Mouse (Mus musculus) hindbrain, embryonic 15.5 days (tissue): Measurements from ENCODE around the gene Ciita. TPM values are rescaled to one million over a fixed set of nuclear protein-coding genes. Genes with fewer than 3 reads are reported as not detected.

Experiments used
- ATAC-seq: fragments of 200-750 bp; cut with Nextera tagmentation; 2 replicates; pipeline ENCODE4 v1.8.0; 2017; ENCODE audit warnings: low read depth, moderate number of reproducible peaks, moderate TSS enrichment; ENCODE audit not compliant: low FRiP score
- H3K27ac ChIP-seq: fragments of 300-500 bp; sonication (generic); replicated peaks from 2 replicates; pipeline ENCODE4 v1.5.1; 2015; ENCODE audit warnings: mild to moderate bottlenecking, inconsistent platforms
- H3K27me3 ChIP-seq: fragments of 300-500 bp; sonication (generic); 2 replicates; pipeline ENCODE4 v1.6.1; 2015; ENCODE audit warnings: control low read depth, inconsistent platforms
- H3K36me3 ChIP-seq: fragments of 300-500 bp; sonication (generic); 2 replicates; pipeline ENCODE4 v1.6.1; 2015; ENCODE audit warnings: control low read depth, inconsistent platforms
- H3K4me1 ChIP-seq: fragments of 300-500 bp; sonication (generic); replicated peaks from 2 replicates; pipeline ENCODE4 v1.6.1; 2015; ENCODE audit warnings: control low read depth, inconsistent platforms
- H3K4me2 ChIP-seq: fragments of 300-500 bp; sonication (generic); 2 replicates; pipeline ENCODE4 v1.6.1; 2015; ENCODE audit warnings: moderate library complexity, mild to moderate bottlenecking, inconsistent platforms
- H3K4me3 ChIP-seq: fragments of 300-500 bp; sonication (generic); 2 replicates; pipeline ENCODE4 v1.5.1; 2015; ENCODE audit warnings: mild to moderate bottlenecking, inconsistent platforms
- H3K9ac ChIP-seq: fragments of 300-500 bp; sonication (generic); 2 replicates; pipeline ENCODE4 v1.6.1; 2015; ENCODE audit warnings: inconsistent platforms
- H3K9me3 ChIP-seq: fragments of 300-500 bp; sonication (generic); 2 replicates; pipeline ENCODE4 v1.6.1; 2016; ENCODE audit warnings: control low read depth, inconsistent platforms
- WGBS: fragments of 180-500 bp; shearing (Covaris S2); methylation state at CpG from one replicate; pipeline ENCODE4 v1.1.7; 2015; 5-methylcytosine and 5-hydroxymethylcytosine counted together
- polyA plus RNA-seq: library from polyadenylated mRNA; unstranded; fragments of >200 nt; fragmentation: Nextera tagmentation; extraction: Ambion mirVana; gene quantifications from 2 replicates; pipeline ENCODE4 v1.2.1, GENCODE M21; 2015

The Ciita gene
- polyA plus RNA-seq, 1 experiment from 2014 or later, result 0.52 TPM

GRCm38 (mm10) chr16:10524866-10525609 is 45.2 kb downstream of the Ciita start:
- 0 out of 2 replicates have a peak, but pooled peaks cover 3% of the 10 kb centered on the region for H3K4me1 ChIP-seq
- no peaks in the 10 kb centered on the region for H3K36me3 ChIP-seq
- H3K9me3 ChIP-seq, result no peaks in the 10 kb centered on the region
- H3K4me3 ChIP-seq, result no peak overlapping the region
- no peak overlapping the region for H3K9ac ChIP-seq
- WGBS, result 89% methylated on average over 4 of the region's 4 CpGs
- no peak overlapping the region for H3K27ac ChIP-seq
- H3K4me2 ChIP-seq, result no peak overlapping the region
- ATAC-seq, result no peak
- H3K27me3 ChIP-seq, result no peaks in the 10 kb centered on the region

- Histone ChIP-seq H3K9me3 (no peaks in the 10 kb centered on the region), H3K4me1 (0 out of 2 replicates have a peak, but pooled peaks cover 3% of the 10 kb centered on the region), H3K36me3 (peaks cover 3% of the 10 kb centered on the region; the same call in 1 of the 2 replicates), H3K27me3 (no peaks in the 10 kb centered on the region), H3K4me2 (no peak overlapping the region), H3K27ac (no peak overlapping the region), H3K4me3 (no peak overlapping the region), H3K9ac (no peak overlapping the region)
- ATAC-seq, result no peak
- 79% methylated on average over 2 of the region's 2 CpGs for WGBS
Observed at GRCm38 (mm10) chr16:10525610-10525980, 45.7 kb downstream of the Ciita start.

- Histone ChIP-seq H3K27ac (no peak overlapping the region), H3K4me3 (no peak overlapping the region), H3K9me3 (no peaks in the 10 kb centered on the region), H3K4me2 (no peak overlapping the region), H3K36me3 (peaks cover 4% of the 10 kb centered on the region; the same call in 1 of the 2 replicates), H3K9ac (no peak overlapping the region), H3K4me1 (0 out of 2 replicates have a peak, but pooled peaks cover 3% of the 10 kb centered on the region), H3K27me3 (no peaks in the 10 kb centered on the region)
- ATAC-seq, result 0 out of 2 replicates have a peak, but pooled peaks have one; percentile 38
- WGBS, result 72% methylated on average over 6 of the region's 6 CpGs
Observed at GRCm38 (mm10) chr16:10527046-10527644, 47.3 kb downstream of the Ciita start.

- 79% methylated on average over 3 of the region's 3 CpGs for WGBS
- Histone ChIP-seq H3K36me3 (peaks cover 5% of the 10 kb centered on the region; the same call in 1 of the 2 replicates), H3K9me3 (no peaks in the 10 kb centered on the region), H3K9ac (no peak overlapping the region), H3K4me2 (no peak overlapping the region), H3K27me3 (no peaks in the 10 kb centered on the region), H3K4me1 (0 out of 2 replicates have a peak, but pooled peaks cover 3% of the 10 kb centered on the region), H3K27ac (no peak overlapping the region), H3K4me3 (no peak overlapping the region)
- no peak for ATAC-seq
Observed at GRCm38 (mm10) chr16:10528382-10528781, 48.5 kb downstream of the Ciita start.

- 93% methylated on average over 4 of the region's 4 CpGs for WGBS
Observed at GRCm38 (mm10) chr16:10530179-10530578, 50.3 kb downstream of the Ciita start.

GRCm38 (mm10) chr16:10533781-10534180 is 53.9 kb downstream of the Ciita start:
- Histone ChIP-seq H3K27ac (no peak overlapping the region), H3K36me3 (peaks cover 15% of the 10 kb centered on the region), H3K27me3 (no peaks in the 10 kb centered on the region), H3K4me1 (peaks cover 13% of the 10 kb centered on the region), H3K4me2 (no peak overlapping the region), H3K9ac (no peak overlapping the region), H3K4me3 (no peak overlapping the region), H3K9me3 (no peaks in the 10 kb centered on the region)
- ATAC-seq, result no peak
- WGBS, result 94% methylated on average over 4 of the region's 4 CpGs

More at GRCm38 (mm10) chr16:10530179-10530578, 50.3 kb downstream of the Ciita start:
- Histone ChIP-seq H3K27ac (no peak overlapping the region), H3K4me1 (0 out of 2 replicates have a peak, but pooled peaks cover 7% of the 10 kb centered on the region), H3K9ac (no peak overlapping the region), H3K36me3 (peaks cover 5% of the 10 kb centered on the region; the same call in 1 of the 2 replicates), H3K4me3 (no peak overlapping the region), H3K4me2 (no peak overlapping the region), H3K27me3 (no peaks in the 10 kb centered on the region), H3K9me3 (no peaks in the 10 kb centered on the region)
- ATAC-seq, result no peak

GRCm38 (mm10) chr16:10534567-10534966 is 54.7 kb downstream of the Ciita start:
- WGBS, result 71% methylated on average over 7 of the region's 7 CpGs
- H3K4me2 ChIP-seq, result no peak overlapping the region
- H3K27me3 ChIP-seq, result no peaks in the 10 kb centered on the region
- no peaks in the 10 kb centered on the region for H3K9me3 ChIP-seq
- H3K27ac ChIP-seq, result no peak overlapping the region
- H3K9ac ChIP-seq, result no peak overlapping the region
- H3K4me3 ChIP-seq, result no peak overlapping the region
- peaks cover 15% of the 10 kb centered on the region for H3K36me3 ChIP-seq
- ATAC-seq, result no peak
- H3K4me1 ChIP-seq, result peaks cover 21% of the 10 kb centered on the region

GRCm38 (mm10) chr16:10536323-10536722 is 56.5 kb downstream of the Ciita start:
- Histone ChIP-seq H3K9me3 (no peaks in the 10 kb centered on the region), H3K27me3 (no peaks in the 10 kb centered on the region), H3K27ac (no peak overlapping the region), H3K9ac (no peak overlapping the region), H3K4me3 (no peak overlapping the region), H3K4me2 (no peak overlapping the region), H3K36me3 (peaks cover 12% of the 10 kb centered on the region), H3K4me1 (peaks cover 39% of the 10 kb centered on the region)
- WGBS, result 86% methylated on average over 5 of the region's 5 CpGs
- ATAC-seq, result no peak

- no peaks in the 10 kb centered on the region for H3K9me3 ChIP-seq
- no peak for ATAC-seq
- WGBS, result 93% methylated on average over 3 of the region's 3 CpGs
Observed at GRCm38 (mm10) chr16:10536961-10537360, 57.1 kb downstream of the Ciita start.

GRCm38 (mm10) chr16:10540763-10541597 is 61.1 kb downstream of the Ciita start:
- H3K9me3 ChIP-seq, result no peaks in the 10 kb centered on the region
- no peaks in the 10 kb centered on the region for H3K27me3 ChIP-seq
- peak overlapping the region; percentile 74 for H3K4me3 ChIP-seq
- peak overlapping the region; percentile 79 for H3K4me2 ChIP-seq
- H3K9ac ChIP-seq, result peak overlapping the region; percentile 84
- H3K4me1 ChIP-seq, result peaks cover 52% of the 10 kb centered on the region
- no peak for ATAC-seq
- WGBS, result 72% methylated on average over 16 of the region's 16 CpGs
- peaks cover 4% of the 10 kb centered on the region; the same call in 1 of the 2 replicates for H3K36me3 ChIP-seq
- no peak overlapping the region for H3K27ac ChIP-seq

More at GRCm38 (mm10) chr16:10536961-10537360, 57.1 kb downstream of the Ciita start:
- no peak overlapping the region for H3K9ac ChIP-seq
- peaks cover 12% of the 10 kb centered on the region for H3K36me3 ChIP-seq
- H3K27me3 ChIP-seq, result no peaks in the 10 kb centered on the region
- no peak overlapping the region for H3K4me2 ChIP-seq
- H3K27ac ChIP-seq, result no peak overlapping the region
- no peak overlapping the region for H3K4me3 ChIP-seq
- peaks cover 45% of the 10 kb centered on the region for H3K4me1 ChIP-seq

- Histone ChIP-seq H3K9me3 (no peaks in the 10 kb centered on the region), H3K4me1 (peaks cover 58% of the 10 kb centered on the region), H3K4me2 (peak overlapping the region; percentile 79), H3K9ac (peak overlapping the region; percentile 84), H3K27ac (0 out of 2 replicates have a peak overlapping the region, but pooled peaks have one; percentile 79), H3K4me3 (peak overlapping the region; percentile 74), H3K27me3 (no peaks in the 10 kb centered on the region), H3K36me3 (no peaks in the 10 kb centered on the region)
- no peak for ATAC-seq
- 33% methylated on average over 7 of the region's 7 CpGs for WGBS
Observed at GRCm38 (mm10) chr16:10541598-10541930, 61.7 kb downstream of the Ciita start.
